Mouse (Mus musculus) hindbrain, embryonic 13.5 days (tissue): ENCODE measurements around the gene Esd. TPM values are rescaled to one million over a fixed set of nuclear protein-coding genes. Genes with fewer than 3 reads are reported as not detected.
A peak's percentile ranks its signal among the peaks of the same experiment; 100 is the strongest.

Experiments
- ATAC-seq: fragments of 200-750 bp; cut with Nextera tagmentation; 2 replicates; pipeline ENCODE4 v1.8.0; 2017; ENCODE audit warnings: moderate TSS enrichment; ENCODE audit not compliant: low FRiP score
- H3K27ac ChIP-seq: fragments of 300-500 bp; sonication (generic); 2 replicates; pipeline ENCODE4 v1.5.1; 2015; ENCODE audit warnings: inconsistent platforms, mild to moderate bottlenecking, moderate library complexity
- H3K27me3 ChIP-seq: fragments of 300-500 bp; sonication (generic); 2 replicates; pipeline ENCODE4 v1.6.1; 2015; ENCODE audit warnings: mild to moderate bottlenecking, inconsistent platforms
- H3K36me3 ChIP-seq: fragments of 300-500 bp; sonication (generic); 2 replicates; pipeline ENCODE4 v1.6.1; 2015; ENCODE audit warnings: mild to moderate bottlenecking, inconsistent platforms
- H3K4me1 ChIP-seq: fragments of 300-500 bp; sonication (generic); replicated peaks from 2 replicates; pipeline ENCODE4 v1.6.1; 2015; ENCODE audit warnings: inconsistent platforms
- H3K4me2 ChIP-seq: fragments of 300-500 bp; sonication (generic); 2 replicates; pipeline ENCODE4 v1.6.1; 2015; ENCODE audit warnings: inconsistent platforms, mild to moderate bottlenecking, moderate library complexity
- H3K4me3 ChIP-seq: fragments of 300-500 bp; sonication (generic); 2 replicates; pipeline ENCODE4 v1.5.1; 2015; ENCODE audit warnings: mild to moderate bottlenecking, inconsistent platforms
- H3K9ac ChIP-seq: fragments of 300-500 bp; sonication (generic); 2 replicates; pipeline ENCODE4 v1.6.1; 2015; ENCODE audit warnings: mild to moderate bottlenecking, inconsistent platforms
- H3K9me3 ChIP-seq: fragments of 300-500 bp; sonication (generic); 2 replicates; pipeline ENCODE4 v1.6.1; 2016; ENCODE audit warnings: inconsistent platforms
- WGBS: fragments of 180-500 bp; shearing (Covaris S2); methylation state at CpG from one replicate; pipeline ENCODE4 v1.1.7; 2015; 5-methylcytosine and 5-hydroxymethylcytosine counted together
- polyA plus RNA-seq: library from polyadenylated mRNA; unstranded; fragments of >200 nt; fragmentation: Nextera tagmentation; extraction: Ambion mirVana; gene quantifications from 2 replicates; pipeline ENCODE4 v1.2.1, GENCODE M21; 2015

The Esd gene
- polyA plus RNA-seq, 1 experiment from 2014 or later = 255 TPM

GRCm38 (mm10) chr14:74798063-74798890, 66.2 kb downstream of the Esd start:
- WGBS = 31% methylated on average over 16 of the region's 16 CpGs
- peak; percentile 90 for ATAC-seq
- Histone ChIP-seq H3K9ac (no peak overlapping the region), H3K27ac (peak overlapping the region; percentile 88), H3K36me3 (peaks cover 25% of the 10 kb centered on the region), H3K4me1 (peaks cover 24% of the 10 kb centered on the region), H3K27me3 (no peaks in the 10 kb centered on the region), H3K4me3 (no peak overlapping the region), H3K9me3 (no peaks in the 10 kb centered on the region), H3K4me2 (peak overlapping the region; percentile 23)

Other genes starting within 250 kb of the Esd start
- 1.6 and 2.0 TPM in 2 replicates for gene Htr2a, start 91.5 kb upstream of the Esd start, polyA plus RNA-seq
- gene Lrch1, start 215.6 kb downstream of the Esd start, polyA plus RNA-seq = 13.1 and 13.2 TPM in 2 replicates